Mouse (Mus musculus) spleen, adult 2 months (tissue): ENCODE measurements at regions not wholly inside any gene's neighbourhood (a gene's known extent, or its start where the extent isn't known, plus 50 kb on each side); places are given as distances from the start of the nearest gene placed in this dataset.

Source experiments
- CTCF ChIP-seq: fragments of 200-500 bp; IDR thresholded peaks from 2 replicates; pipeline ENCODE4 v1.5.1; 2011; ENCODE audit warnings: mild to moderate bottlenecking, inconsistent platforms; ENCODE audit not compliant: insufficient read depth, insufficient read length, insufficient replicate concordance; ENCODE audit errors: extremely low read depth
- POLR2A ChIP-seq: fragments of 200-500 bp; IDR thresholded peaks from 2 replicates; pipeline ENCODE4 v1.6.1; 2011; ENCODE audit warnings: low read depth, low read length, inconsistent platforms

- TF ChIP-seq POLR2A (no peak), CTCF (no peak)
These were observed 149.3 kb upstream of the Ghitm start for GRCm38 (mm10) chr14:37284391-37284790.
